Mouse (Mus musculus) liver, embryonic 15.5 days (tissue): ENCODE measurements around the gene Copz1. TPM values are rescaled to one million over a fixed set of nuclear protein-coding genes. Genes with fewer than 3 reads are reported as not detected.

Source experiments
- ATAC-seq: fragments of 200-750 bp; cut with Nextera tagmentation; 2 replicates; pipeline ENCODE4 v1.8.0; 2017; ENCODE audit warnings: moderate number of reproducible peaks, mild to moderate bottlenecking, moderate library complexity; ENCODE audit not compliant: insufficient read depth
- H3K27ac ChIP-seq: fragments of 300-500 bp; sonication (generic); replicated peaks from 2 replicates; pipeline ENCODE4 v1.5.1; 2015; ENCODE audit warnings: mild to moderate bottlenecking, inconsistent platforms
- H3K27me3 ChIP-seq: fragments of 300-500 bp; sonication (generic); 2 replicates; pipeline ENCODE4 v1.6.1; 2015; ENCODE audit warnings: mild to moderate bottlenecking, inconsistent platforms
- H3K36me3 ChIP-seq: fragments of 300-500 bp; sonication (generic); replicated peaks from 2 replicates; pipeline ENCODE4 v1.6.1; 2015; ENCODE audit warnings: moderate library complexity, mild to moderate bottlenecking, inconsistent platforms
- H3K4me1 ChIP-seq: fragments of 300-500 bp; sonication (generic); replicated peaks from 2 replicates; pipeline ENCODE4 v1.6.1; 2015; ENCODE audit warnings: inconsistent platforms
- H3K4me2 ChIP-seq: fragments of 300-500 bp; sonication (generic); 2 replicates; pipeline ENCODE4 v1.6.1; 2015; ENCODE audit warnings: moderate library complexity, mild to moderate bottlenecking, inconsistent platforms
- H3K4me3 ChIP-seq: fragments of 300-500 bp; sonication (generic); replicated peaks from 2 replicates; pipeline ENCODE4 v1.5.1; 2015; ENCODE audit warnings: mild to moderate bottlenecking, inconsistent platforms
- H3K9ac ChIP-seq: fragments of 300-500 bp; sonication (generic); 2 replicates; pipeline ENCODE4 v1.6.1; 2015; ENCODE audit warnings: moderate library complexity, mild to moderate bottlenecking, inconsistent platforms
- H3K9me3 ChIP-seq: fragments of 300-500 bp; sonication (generic); replicated peaks from 2 replicates; pipeline ENCODE4 v1.6.1; 2016; ENCODE audit warnings: inconsistent platforms
- WGBS: fragments of 180-500 bp; shearing (Covaris S2); methylation state at CpG from one replicate; pipeline ENCODE4 v1.1.7; 2015; ENCODE audit warnings: mixed read lengths; ENCODE audit not compliant: insufficient replicate concordance; 5-methylcytosine and 5-hydroxymethylcytosine counted together
- polyA plus RNA-seq: library from polyadenylated mRNA; unstranded; fragments of >200 nt; fragmentation: Nextera tagmentation; extraction: Ambion mirVana; gene quantifications from 2 replicates; pipeline ENCODE4 v1.2.1, GENCODE M21; 2015

Gene Copz1
- polyA plus RNA-seq, 1 experiment from 2014 or later: 196 TPM

DNA sequence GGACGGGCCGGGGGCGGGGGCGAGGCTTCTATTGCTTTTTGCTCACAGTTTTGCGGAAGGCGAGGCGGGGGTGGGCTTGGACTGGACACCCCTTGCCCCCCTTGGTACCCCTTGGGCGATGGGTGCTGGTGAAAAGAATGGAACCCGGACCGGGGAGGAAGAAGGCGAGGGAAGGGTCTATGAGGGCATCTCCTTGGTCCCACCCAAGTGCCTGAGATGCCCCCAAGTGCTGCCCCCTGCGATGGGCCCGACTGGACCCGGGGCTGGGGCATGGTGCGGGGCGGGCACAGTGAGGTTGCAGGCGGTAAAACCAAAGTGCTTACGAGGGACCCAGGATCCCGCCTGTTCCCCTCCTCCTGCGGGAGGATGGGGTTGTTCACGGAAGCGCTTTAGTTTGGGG is 41.7 kb downstream of the Copz1 start:
- Histone ChIP-seq H3K4me3 (no peak overlapping the region), H3K9ac (no peak overlapping the region), H3K4me1 (peaks cover 33% of the 10 kb centered on the region), H3K36me3 (peaks cover 6% of the 10 kb centered on the region; the same call in 1 of the 2 replicates), H3K9me3 (no peaks in the 10 kb centered on the region), H3K27ac (no peak overlapping the region), H3K27me3 (peaks cover 4% of the 10 kb centered on the region), H3K4me2 (0 out of 2 replicates have a peak overlapping the region, but pooled peaks have one; percentile 35)
- 69% methylated on average over 22 of the region's 22 CpGs for WGBS
- ATAC-seq: no peak

DNA sequence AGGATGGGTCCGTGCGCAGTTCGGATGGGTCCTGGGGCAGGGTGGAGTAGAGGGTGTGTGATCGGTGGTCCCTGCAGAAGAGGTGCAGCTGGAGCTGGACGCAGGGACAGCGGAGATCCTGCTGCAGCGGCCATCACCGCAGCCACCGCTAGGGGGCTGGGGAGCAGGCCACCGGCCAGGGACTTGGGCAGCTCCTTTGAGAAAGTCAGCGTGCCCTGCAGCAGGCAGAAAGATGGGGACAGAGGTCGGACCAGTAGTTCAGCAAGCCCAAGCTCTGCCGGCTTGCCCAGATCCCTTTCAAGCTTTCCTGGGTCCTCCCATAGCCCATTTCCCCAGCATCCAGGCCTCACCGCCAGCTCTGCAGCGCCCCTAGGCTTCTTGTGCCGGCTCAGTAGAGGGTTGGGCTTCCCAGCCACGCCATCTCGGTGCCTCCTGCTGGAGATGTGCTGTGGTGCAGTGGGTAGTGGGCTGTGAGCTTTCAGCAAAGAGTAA is 42.5 kb downstream of the Copz1 start:
- Histone ChIP-seq H3K9me3 (no peaks in the 10 kb centered on the region), H3K27ac (no peak overlapping the region), H3K4me2 (peak overlapping the region; percentile 35), H3K36me3 (peaks cover 6% of the 10 kb centered on the region; the same call in 1 of the 2 replicates), H3K4me3 (no peak overlapping the region), H3K27me3 (no peaks in the 10 kb centered on the region), H3K4me1 (peaks cover 33% of the 10 kb centered on the region), H3K9ac (no peak overlapping the region)
- peak; percentile 39; the same call in 1 of the 2 replicates for ATAC-seq
- WGBS: 39% methylated on average over 18 of the region's 18 CpGs

DNA sequence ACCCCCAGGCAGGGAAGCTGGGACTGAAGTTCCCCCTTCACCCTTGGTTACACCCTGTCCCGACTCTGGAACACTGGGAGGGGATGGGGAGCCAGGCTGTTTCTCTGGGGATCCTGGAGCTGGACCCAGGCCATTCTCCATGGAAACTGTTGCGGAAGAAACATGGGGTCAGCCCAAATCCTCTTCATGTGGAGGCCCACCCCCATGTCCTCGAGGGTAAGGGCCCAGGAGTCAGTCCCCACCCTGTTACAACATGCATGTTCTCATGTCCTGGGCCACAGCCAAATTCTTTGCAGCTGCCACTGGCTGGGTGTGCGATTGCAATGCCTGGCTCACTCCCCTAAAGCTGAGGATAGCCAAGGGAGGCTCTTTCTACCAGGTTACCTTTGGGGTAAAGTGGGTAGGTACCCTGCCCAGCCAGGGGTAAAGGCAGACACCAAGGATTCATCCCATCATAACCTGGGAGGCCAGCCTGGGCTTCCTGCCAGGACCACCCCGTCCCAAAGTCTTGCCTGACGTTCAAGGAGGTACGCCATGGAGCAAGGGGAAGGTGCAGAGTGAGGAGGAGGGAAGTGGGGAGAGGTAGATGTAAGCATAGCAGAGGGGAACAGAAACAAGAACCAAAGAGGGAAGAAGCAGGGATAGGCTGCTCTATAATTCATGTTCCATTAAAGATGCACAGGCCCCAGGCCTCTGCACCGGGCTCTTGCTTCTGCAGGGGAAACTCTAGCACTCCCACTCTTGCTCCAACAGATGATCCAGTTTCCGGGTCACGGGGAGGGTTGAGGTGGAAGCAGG is 43.7 kb downstream of the Copz1 start:
- H3K36me3 ChIP-seq: peaks cover 6% of the 10 kb centered on the region; the same call in 1 of the 2 replicates
- no peak for ATAC-seq

DNA sequence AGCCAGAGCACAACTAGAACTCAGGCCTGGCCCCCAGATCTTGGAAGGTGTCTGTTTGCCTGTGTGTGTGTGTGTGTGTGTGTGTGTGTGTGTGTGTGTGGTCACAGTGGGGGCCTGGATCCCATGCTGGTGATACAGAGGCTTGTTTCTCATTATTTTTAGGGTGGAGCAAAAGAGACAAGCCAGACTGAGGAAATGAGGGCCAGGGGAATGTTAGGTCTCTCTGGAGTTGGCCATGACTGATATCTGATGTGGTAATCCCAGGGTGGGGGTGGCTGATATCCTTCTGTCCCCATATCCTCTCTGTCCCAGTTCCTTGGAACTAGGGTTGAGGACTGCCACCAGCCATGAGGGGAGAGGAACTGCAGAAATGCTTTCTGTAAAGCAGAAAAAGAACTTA is 44.6 kb downstream of the Copz1 start:
- Histone ChIP-seq H3K4me2 (no peak overlapping the region), H3K4me1 (peaks cover 46% of the 10 kb centered on the region), H3K27me3 (peaks cover 3% of the 10 kb centered on the region; the same call in 1 of the 2 replicates), H3K9me3 (no peaks in the 10 kb centered on the region), H3K27ac (no peak overlapping the region), H3K9ac (no peak overlapping the region), H3K4me3 (no peak overlapping the region), H3K36me3 (peaks cover 6% of the 10 kb centered on the region; the same call in 1 of the 2 replicates)
- ATAC-seq: no peak

More for the DNA sequence above, 43.7 kb downstream of the Copz1 start:
- Histone ChIP-seq H3K9ac (no peak overlapping the region), H3K4me1 (peaks cover 37% of the 10 kb centered on the region), H3K4me3 (no peak overlapping the region), H3K27me3 (no peaks in the 10 kb centered on the region), H3K4me2 (no peak overlapping the region), H3K9me3 (no peaks in the 10 kb centered on the region), H3K27ac (no peak overlapping the region)
- 76% methylated on average over 10 of the region's 10 CpGs for WGBS

DNA sequence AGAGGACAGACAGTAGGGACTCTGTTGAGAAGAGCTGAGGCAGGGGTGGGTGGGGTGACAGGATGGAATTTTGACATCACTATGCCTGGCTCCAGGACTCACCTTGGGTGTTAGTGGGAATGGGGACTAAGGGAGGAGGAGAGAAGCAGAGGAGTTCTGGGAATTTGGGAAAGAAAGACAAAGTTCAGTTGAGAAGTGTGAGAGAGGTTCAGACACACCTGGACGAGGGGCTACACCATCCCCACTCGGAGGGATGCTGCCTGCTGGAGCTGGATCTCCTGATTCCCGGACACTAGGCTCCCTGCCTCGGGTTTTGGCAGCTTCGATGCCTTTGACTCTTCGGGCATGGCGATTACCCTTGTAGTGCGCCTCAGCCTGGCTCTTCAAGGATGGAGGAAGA is 45.2 kb downstream of the Copz1 start:
- WGBS: 80% methylated on average over 8 of the region's 8 CpGs
- Histone ChIP-seq H3K27me3 (peaks cover 9% of the 10 kb centered on the region; the same call in 1 of the 2 replicates), H3K27ac (no peak overlapping the region), H3K4me3 (no peak overlapping the region), H3K9me3 (no peaks in the 10 kb centered on the region), H3K36me3 (peaks cover 6% of the 10 kb centered on the region; the same call in 1 of the 2 replicates), H3K9ac (no peak overlapping the region), H3K4me2 (no peak overlapping the region), H3K4me1 (peaks cover 52% of the 10 kb centered on the region)
- no peak for ATAC-seq

DNA sequence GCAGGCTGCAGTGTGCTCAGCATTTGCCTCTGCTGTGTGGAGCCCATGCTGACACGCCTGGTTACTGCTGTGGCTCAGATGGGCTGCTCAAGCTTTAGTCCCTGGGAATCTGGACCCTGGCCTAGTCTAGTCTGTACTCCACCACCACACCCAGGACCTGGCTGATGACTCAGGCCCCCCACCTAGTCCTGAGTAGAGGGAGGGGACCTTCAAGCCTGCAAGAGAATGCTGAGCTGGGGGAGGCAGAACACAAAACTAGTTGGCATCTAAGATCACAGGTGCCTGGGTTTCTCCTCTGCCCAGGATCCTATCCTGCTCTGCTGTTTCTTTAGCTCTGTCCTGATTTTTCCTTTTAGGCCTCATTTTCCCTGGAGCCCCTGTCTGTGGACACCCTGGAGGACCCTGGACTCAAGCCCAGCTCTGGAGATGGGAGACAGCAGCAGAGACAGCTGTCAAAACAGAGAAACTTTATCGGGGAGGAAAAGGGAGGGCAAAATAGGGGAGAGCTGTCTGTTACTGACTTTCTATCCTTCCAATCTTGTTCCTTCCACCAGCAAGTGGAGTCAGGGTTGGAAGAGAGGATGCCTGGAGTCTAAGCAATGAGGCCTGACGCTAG is 45.8 kb downstream of the Copz1 start:
- H3K27me3 ChIP-seq: peaks cover 12% of the 10 kb centered on the region; the same call in 1 of the 2 replicates
- no peaks in the 10 kb centered on the region for H3K9me3 ChIP-seq
- H3K27ac ChIP-seq: no peak overlapping the region
- H3K4me1 ChIP-seq: peaks cover 52% of the 10 kb centered on the region
- no peak overlapping the region for H3K4me3 ChIP-seq
- H3K9ac ChIP-seq: no peak overlapping the region
- H3K36me3 ChIP-seq: peaks cover 6% of the 10 kb centered on the region; the same call in 1 of the 2 replicates
- WGBS: 65% methylated on average over 3 of the region's 3 CpGs
- ATAC-seq: no peak
- H3K4me2 ChIP-seq: no peak overlapping the region

DNA sequence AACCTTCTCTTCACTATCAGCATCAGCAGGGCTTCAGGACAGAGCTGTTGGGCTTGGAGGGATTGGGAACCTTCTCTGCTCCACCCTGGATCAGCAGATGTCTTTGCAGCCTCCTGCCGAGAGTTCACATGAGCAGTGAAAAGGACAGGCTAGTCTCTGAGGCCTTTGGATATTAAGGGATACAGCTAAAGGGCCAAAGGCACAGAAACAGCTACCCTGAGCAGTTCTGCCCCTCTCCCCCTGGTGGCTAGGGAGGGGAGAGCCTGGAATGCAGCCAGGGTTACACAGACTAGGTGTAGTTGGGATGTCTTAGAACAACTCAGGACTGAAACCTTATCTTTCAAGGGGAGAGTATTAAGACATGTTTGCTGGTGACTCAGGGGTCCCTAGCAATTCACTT is 48.6 kb downstream of the Copz1 start:
- H3K4me1 ChIP-seq: peaks cover 45% of the 10 kb centered on the region

DNA sequence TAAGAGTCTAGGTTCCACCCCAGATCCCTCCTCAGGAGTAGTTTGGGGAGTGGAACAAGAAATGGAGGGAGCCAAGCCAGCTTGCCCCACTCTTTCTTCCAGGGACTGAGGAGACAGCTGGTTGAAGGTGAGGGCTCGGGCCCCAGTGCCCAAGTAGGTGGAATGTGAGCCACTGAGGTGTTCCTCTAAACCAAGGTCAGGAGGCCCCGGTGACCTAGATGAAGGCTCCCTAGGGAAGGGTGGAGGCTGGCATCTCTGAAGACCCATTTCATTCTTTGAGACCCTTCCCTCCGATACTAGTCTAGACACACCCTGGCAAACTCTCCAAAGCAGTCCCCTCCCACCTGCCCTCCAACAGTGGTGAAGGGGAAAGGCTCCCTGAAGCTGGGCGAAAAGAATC is 49.9 kb downstream of the Copz1 start:
- Histone ChIP-seq H3K9me3 (no peaks in the 10 kb centered on the region), H3K27ac (no peak overlapping the region), H3K4me1 (peaks cover 45% of the 10 kb centered on the region), H3K9ac (no peak overlapping the region), H3K4me2 (peak overlapping the region; percentile 96), H3K4me3 (peak overlapping the region; percentile 65; the same call in 1 of the 2 replicates), H3K36me3 (peaks cover 6% of the 10 kb centered on the region; the same call in 1 of the 2 replicates), H3K27me3 (peaks cover 12% of the 10 kb centered on the region; the same call in 1 of the 2 replicates)
- ATAC-seq: no peak
- WGBS: 53% methylated on average over 4 of the region's 4 CpGs

More for the DNA sequence above, 48.6 kb downstream of the Copz1 start:
- no peak overlapping the region for H3K4me2 ChIP-seq
- no peaks in the 10 kb centered on the region for H3K9me3 ChIP-seq
- H3K27ac ChIP-seq: no peak overlapping the region
- H3K9ac ChIP-seq: no peak overlapping the region
- H3K27me3 ChIP-seq: peaks cover 12% of the 10 kb centered on the region; the same call in 1 of the 2 replicates
- no peak for ATAC-seq
- H3K36me3 ChIP-seq: peaks cover 6% of the 10 kb centered on the region; the same call in 1 of the 2 replicates
- 87% methylated on average over 1 of the region's 1 CpGs for WGBS
- H3K4me3 ChIP-seq: no peak overlapping the region

DNA sequence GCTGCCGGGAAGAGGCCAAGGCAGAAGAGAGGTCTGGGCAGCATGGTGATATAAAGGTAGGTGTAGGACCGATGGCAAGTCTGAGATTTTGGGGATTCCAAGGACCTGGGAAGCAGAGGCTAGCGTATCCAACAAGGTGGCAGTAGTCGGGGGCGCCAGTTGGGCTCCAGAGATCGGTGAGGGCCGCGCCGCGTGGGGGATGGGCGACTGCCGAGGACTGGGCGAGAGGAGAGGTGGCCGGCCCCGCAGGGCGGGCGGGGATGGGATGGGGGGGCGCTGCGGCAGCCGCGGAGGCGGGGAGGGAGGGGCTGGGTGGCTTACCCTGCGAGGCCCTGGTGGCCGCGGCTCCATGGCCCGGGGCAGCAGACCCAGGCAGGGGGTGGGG is 50.5 kb downstream of the Copz1 start:
- ATAC-seq: peak; percentile 61
- Histone ChIP-seq H3K9me3 (no peaks in the 10 kb centered on the region), H3K27ac (peak overlapping the region; percentile 74), H3K4me3 (peak overlapping the region; percentile 65), H3K9ac (peak overlapping the region; percentile 57), H3K4me1 (peaks cover 45% of the 10 kb centered on the region), H3K36me3 (no peaks in the 10 kb centered on the region; the same call in 1 of the 2 replicates), H3K4me2 (peak overlapping the region; percentile 96), H3K27me3 (peaks cover 12% of the 10 kb centered on the region; the same call in 1 of the 2 replicates)
- 3% methylated on average over 20 of the region's 26 CpGs for WGBS

DNA sequence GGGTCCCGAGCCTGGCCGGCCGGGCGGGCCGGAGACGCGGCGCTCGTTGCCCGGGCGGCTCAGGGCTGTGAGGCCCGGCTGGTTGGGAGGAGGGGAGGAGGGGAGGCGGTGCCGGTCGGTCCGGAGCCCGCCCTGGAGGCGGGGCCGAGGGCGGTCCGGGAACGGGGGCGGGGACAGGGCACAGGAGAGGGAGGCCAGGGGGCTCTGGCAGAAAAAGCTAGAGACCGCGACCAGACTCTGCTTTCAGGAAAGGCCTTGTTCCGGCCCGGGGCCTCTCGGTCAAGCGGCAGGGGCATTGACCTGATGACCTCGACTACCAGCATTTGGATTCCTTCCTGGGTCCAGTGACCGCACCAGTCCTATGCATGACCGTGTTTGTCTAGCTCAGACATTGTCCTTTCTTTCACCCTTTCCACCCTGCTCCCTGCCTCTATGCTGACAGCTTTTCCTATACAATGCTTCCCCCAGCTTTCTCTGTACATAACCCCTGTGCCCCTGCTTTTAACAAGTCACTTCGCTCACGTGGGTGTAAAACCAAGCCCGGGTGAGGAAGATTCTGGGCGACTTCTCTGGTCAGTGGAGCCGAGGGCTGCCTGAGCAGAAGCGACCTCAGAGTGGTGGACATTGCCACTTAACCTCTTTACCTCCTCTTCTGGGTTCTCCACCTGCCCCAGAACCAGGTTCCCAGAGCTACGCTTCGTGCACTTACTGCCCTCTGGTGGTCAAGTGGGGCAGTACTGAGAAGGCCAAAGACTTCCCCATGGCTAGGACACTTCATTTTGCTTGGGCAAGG is 51.1 kb downstream of the Copz1 start:
- H3K36me3 ChIP-seq: no peaks in the 10 kb centered on the region
- peaks cover 12% of the 10 kb centered on the region; the same call in 1 of the 2 replicates for H3K27me3 ChIP-seq
- H3K9me3 ChIP-seq: no peaks in the 10 kb centered on the region
- ATAC-seq: peak; percentile 94
- WGBS: 1% methylated on average over 40 of the region's 40 CpGs
- H3K9ac ChIP-seq: peak overlapping the region; percentile 57
- peak overlapping the region; percentile 65 for H3K4me3 ChIP-seq
- peak overlapping the region; percentile 74 for H3K27ac ChIP-seq
- H3K4me1 ChIP-seq: peaks cover 45% of the 10 kb centered on the region
- peak overlapping the region; percentile 96 for H3K4me2 ChIP-seq
